Mouse (Mus musculus) forelimb bud, embryonic 11.5 days (tissue): ENCODE data around the gene Il13ra1.

Experiments used
- DNase-seq: peaks from one replicate; pipeline ENCODE4 v3.0.0-alpha.2; 2012; ENCODE audit warnings: low read depth, low spot score

The Il13ra1 gene

DNA sequence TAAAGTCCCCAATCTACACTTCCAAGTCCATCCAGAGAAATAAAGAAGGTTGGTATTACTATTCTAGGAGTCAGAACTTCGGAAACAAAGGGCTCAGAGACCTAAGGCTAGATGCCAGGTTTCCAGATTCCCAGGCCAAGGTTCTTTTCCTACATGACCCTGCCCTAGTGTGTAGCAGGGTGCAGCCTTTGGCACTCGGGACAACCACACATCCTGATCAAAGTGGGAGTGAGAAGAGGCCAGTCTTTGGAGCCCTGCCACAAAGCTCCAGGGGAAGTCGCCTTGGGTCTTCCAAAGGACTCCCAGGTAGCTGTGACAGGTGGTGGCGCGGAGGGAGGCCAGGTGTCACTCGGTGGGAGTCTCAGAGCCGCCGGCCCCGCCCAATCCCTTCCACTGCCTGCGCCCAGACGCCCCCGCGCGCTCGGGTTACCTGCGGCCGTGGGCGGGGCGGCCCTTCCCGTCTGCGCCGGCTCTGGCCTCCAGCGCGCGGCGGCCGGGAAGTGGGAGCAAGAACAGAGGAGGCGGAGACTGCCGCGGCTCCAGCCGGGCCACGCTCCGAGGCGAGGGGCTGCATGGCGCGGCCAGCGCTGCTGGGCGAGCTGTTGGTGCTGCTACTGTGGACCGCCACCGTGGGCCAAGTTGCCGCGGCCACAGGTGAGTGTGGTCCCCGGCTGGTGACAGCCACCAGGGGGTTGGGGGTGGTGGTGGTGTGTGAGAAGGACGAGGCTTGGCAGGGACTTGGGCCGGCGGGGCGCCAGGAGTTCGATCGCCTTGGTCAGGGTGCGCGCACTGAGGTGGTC is at the start of gene Il13ra1:
TSS of gene Il13ra1 (plus strand) at position 489 of the 800 bp plus-strand sequence.
- DNase-seq, result peak; percentile 5

DNA sequence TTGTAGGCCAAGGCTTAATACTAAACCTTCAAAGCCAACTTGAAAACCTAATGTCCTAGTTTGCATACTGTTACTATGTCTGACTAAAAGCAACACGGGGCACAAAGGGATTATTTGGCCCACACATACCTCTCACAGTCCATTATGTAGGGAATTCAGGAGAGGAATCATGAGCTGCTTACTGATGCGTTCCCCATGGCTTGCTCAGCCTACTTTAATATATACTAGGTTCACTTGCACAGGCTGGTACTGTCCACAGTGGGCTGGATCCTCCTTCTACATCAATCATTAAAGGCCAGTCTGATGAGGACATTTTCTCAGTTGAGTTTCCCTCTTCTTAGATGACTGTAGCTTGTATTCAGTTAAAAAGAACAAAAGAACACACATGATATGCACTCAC is 37.9 kb upstream of the Il13ra1 start:
- no peak for DNase-seq

DNA sequence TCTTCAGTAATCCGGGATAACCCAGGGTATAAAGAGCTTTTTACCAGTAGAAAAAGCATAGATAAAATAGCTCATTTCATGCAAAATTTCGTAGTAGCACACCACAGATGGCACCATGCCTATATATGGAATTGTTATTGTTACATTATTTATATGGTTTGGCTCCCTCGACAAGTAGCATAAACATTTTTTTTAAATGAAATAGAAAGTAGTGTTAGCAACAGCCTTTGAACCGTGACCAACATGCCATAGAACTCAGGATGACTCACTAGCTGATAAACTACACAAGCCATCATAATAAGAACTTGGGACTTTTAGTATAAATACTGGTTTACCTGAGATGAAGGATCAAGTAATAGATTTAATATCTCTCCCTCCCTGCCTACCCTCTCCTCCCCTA is 34.7 kb upstream of the Il13ra1 start:
- DNase-seq, result no peak

DNA sequence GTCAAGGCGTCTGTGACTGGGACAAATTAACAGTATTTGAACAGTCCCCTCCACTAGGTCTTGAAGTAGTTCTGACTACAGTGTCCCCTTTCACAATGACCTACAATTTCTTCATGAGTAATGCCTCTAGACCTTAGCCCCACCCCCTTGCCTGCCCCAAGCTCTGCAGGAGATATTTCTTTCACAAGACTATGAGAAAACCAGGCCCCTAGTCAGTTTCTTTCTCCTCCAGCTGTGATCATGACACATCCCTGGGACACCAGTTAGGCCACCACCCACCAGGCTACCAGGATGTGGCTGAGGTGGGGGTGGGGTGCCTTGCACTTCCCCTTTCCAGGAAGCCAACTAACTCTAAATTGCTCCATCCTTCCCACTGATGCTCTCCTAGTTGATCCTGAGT is 29.0 kb upstream of the Il13ra1 start:
- DNase-seq, result no peak

DNA sequence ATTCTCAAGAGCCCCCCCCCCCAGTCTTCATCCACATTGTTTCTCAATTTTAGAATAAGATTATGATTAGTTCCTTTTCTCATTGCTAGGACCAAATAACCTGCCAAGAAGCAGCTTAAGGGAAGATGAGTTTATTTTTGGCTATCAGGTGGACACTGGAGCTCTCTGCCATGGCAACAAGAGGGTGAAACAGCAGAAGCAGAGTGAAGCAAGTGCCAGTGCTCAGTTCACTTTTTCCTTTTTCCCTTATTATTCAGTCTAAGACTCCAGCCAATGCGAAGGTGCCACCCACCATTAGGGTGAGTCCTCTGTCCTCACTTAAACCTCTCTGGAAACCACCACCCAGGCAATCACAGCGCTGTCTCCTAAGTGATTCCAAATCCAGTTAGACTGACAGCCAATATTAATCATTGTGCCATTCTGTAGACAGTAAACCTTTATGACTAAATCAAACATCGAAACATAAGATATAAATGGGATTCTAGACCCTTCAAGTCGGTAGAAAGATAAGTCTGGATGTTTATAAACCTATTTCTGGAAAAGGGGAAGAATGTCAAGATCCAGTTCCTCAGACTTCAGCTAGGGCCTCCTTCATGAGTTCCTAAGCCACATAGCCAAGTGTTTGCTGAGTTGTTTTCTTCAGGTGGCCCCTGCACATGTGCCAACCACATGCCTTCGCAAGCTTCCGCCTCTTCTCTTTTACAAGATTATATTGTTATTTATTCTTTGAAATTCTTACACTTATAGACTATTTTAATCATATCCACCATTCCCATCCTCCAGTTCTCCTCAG is 23.2 kb upstream of the Il13ra1 start:
- DNase-seq, result no peak

DNA sequence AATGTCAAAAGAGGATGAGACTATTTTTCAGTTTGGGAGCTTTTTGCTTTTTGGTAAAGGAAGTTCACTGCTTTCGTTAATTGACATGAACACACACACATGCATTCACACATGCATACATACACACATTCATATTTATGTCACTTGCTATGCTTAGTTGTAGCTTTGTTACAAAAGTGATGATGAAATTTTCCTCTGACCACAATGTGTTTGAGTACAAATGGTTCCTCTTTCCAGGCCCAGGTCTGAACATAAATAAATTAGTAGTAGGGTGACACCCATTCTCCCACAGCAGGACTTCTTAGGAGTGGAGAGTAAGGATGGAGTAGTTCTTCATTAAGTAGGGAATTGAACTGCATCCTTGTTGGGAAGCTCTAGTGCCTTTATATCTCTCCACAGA is 11.0 kb upstream of the Il13ra1 start:
- DNase-seq, result no peak

DNA sequence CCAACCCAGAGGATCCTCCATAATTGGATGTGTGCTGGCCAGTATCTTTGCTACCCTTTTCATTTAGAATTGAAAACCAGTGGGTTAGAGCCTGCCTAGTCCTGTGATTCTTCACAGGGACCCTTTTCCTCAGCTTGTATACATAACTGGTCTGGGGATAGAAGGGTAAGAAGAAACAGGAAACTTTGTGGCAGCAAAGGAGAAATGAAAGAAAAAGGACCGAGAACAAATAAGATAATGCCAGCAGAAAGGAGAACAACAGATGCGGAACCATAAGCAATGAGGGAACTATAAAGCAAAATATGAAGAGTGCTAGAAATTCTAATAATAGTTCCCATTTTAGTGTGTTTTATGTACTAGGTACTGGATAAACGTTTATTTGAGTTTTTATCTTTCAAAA is 10.6 kb upstream of the Il13ra1 start:
- no peak for DNase-seq

DNA sequence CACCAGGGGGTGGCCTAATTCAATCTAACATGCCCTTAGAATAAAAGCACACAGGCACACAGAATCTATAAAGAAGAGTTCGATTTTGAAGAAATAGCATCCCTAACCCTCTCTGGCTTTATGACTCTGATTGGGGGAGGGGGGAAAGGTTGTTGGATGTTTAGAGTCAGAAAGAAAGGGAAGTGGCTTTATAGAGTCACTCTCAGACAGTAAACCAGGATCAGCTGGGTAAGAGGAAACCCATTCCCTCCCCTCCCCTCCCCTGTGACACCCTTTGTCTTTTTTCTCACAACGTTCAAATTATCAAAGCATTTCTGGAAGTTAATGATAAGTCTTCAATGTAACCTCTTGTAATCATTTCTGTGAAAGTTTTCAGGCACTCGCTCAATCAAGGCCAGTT is 3.3 kb upstream of the Il13ra1 start:
- DNase-seq, result no peak

DNA sequence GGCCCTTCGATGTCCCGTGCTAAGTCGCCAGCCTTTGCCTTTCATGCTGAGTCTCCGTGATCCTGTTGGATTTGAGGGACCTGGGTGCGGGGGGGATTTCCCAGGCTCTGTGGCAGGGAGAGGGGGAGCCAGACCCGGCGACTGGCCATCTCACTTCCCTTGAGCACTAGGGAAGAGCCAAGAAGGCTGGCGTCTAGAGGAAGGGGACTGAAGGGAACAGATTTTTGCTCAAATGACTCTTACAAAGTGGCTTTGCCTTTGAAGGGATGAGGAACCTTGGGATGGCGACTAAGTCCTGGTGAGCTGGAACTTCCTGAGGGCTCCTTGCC is 476 bp downstream of the Il13ra1 start:
- peak; percentile 3 for DNase-seq

DNA sequence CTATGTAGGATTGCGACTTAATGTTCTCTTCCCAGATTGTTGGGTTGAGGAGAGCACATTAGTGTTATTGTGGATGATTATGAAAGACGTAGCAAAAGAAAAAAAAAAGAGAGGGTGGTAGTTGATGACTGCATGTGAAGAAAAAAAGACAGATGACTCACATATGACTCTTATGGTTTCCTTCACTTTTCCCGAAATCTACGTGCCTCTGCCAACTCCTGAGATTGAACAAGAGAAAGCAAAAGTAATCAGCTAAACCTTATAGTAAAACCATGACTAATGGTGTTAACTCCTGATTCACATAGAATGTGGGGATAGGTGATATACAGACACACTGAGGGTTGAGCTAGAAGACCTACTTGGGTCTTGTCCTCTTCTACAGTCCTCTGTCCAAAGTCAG is 3.3 kb downstream of the Il13ra1 start:
- no peak for DNase-seq

DNA sequence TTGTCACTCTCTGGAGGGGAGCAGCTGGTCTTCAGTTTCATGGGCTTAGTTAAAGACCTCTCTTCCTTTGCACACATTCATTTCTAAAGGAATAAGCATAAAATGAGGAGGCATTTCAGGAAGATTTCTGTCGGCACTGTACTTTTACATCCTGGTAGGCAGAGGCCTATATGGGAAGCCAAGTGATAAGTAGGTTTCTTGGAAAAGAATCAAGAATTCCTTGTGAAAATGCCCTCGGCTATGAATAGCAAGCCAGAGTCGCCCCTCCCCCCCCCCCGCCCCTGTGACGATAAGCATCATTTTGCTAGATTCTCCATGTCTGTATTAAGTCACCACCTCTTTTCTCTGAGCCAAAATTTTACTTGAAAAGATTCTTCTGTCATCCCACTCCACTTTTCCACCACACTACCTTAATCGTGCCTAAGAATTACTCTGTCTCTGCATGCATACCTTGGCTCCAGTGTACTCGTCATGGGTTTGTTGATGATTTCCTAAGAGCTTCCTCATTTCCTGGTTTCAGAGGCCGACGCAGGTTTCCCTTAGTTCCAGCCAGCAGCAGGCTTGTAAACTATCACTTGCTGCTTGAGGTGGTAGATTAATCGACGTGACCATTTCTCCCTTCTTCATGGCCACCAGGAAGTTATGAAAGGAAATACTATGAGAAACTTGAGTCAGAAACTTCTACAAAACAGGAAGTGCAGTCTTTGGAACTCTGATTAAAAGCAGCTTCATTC is 17.3 kb downstream of the Il13ra1 start:
- no peak for DNase-seq

DNA sequence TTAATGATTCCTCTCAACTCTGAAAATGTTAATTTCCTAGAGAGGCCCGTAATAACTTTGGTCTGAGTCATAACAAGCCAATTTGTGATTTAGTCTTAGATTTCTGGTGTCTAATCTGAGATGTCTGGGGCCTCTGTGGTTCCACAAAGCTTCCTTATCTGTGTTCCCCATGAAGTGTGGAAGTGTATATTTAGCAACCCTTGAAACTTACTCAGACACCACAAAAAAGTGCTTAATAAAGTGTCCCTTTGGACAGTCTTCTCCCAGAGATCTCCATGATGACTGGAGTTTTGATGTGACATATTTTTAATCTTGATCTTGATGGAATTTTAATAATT is 17.8 kb downstream of the Il13ra1 start:
- DNase-seq, result no peak

DNA sequence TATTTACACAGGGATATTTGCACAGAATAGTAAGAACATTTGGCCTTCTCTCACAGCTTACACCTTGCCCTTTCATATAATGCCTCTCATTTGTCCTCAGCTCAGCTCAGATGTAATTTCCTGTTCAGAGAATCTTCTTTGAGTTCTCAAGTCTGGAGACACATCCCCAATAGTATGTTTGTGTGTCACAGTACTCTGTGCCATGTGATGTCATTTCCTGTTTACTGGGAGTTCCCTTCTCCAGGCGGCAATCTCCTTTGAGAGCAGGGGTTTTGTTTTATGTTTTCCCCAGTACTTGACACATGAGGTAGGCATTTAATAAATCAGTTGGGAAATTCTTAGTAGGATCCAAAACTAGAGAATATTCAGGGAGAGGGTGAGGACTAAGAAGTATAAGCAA is 24.4 kb downstream of the Il13ra1 start:
- DNase-seq, result no peak

DNA sequence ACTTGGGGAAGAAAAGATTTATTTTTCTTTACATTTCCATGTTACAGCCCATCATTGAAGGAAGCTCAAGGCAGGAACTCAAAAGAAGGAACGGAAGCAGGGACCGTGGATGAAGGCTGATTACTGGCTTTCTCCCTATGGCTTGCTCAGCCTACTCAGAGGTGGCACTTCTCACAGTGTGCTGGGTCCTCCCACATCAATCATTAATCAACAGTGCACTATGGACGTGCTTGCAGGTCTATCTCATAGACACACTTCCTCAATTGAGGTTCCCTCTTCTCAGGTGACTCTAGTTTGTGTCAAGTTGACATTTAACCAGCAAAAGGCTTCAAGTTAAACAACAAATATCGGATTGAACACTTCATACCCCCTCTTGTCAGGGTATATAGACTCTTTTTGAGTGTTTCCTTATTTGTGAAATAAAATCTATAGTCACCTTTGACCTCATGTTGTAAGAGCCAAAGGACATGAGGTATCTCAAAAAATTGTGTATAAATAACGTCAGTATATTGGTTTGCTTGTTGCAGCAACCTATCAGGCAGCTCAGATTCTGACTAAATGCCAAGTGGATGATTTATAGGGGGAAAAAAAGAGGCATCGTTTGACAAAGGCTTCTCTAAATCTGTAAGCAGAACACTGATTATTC is 30.2 kb downstream of the Il13ra1 start:
- DNase-seq, result no peak

DNA sequence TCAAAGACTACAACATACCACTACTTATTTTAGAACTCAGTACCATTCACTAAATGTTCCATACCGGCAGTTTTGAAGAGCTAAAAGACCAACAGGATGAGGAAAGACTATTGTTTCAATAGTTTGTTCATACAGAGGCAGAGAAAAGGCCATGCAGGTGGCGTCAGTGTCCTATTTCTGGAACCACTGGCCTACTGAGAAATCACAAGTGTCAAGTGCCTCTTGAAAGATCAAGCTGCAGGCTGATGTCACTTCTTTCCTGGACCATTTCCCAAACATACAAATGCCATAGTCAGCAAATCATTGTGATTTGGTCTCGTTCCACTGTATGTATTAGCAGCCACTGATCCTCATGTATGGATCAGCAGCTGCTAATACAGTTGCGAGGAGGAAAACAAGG is 34.8 kb downstream of the Il13ra1 start:
- DNase-seq, result no peak

DNA sequence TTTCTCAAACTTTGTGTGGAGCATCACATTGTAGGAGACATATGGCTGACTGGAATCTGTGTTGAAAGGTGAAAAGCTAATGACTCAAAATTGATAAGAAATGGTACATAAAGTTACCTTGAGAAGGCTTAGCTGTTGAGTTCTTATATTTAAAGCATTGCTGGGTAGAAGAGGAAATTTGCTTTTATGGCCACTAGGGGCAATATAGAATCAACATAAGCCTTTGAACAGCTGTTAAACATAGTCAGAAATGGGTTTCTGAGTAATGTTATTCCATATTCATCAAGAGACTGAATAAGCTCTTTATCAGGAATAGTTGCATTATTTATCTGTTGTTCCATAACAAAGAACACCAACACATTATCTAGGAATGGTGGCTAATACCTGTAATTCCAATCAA is 38.2 kb downstream of the Il13ra1 start:
- DNase-seq, result no peak

DNA sequence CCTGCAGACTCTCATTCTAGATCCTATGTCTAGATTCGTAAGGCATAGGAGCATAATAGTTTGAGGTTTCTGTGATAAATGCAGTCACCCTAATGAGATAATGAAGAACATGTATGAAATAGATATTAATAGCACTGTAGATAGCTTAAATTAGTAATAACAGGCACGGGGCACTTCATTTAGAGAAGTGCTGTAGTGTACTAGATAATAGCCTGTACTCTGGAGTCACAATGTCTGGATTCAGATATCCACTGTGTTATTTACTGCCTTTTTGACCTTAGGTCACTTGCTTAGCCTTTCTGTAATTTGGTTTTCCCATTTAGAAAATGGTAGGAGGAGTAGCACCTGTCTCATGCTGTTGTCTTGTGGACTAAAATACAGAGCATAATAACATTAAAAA is 44.8 kb downstream of the Il13ra1 start:
- no peak for DNase-seq

DNA sequence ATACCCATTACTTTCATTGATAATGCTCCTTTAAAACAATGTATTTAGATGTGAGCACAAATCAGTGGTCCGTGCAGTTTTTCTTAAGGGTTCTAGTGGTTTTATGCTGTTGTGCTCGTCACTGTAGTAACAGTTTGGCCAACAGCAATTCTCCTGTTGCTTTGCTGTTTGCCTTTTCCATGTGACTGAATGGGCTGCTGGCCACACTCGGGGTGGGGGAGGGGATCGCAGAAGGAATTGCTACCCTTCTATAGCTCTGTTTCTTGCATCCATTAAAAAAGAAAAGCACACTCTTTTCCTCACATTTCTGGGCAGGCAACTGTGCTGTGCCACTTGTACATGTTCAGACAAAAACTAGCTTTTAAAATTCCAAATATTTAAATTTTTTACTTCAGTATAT is 49.7 kb downstream of the Il13ra1 start:
- no peak for DNase-seq

DNA sequence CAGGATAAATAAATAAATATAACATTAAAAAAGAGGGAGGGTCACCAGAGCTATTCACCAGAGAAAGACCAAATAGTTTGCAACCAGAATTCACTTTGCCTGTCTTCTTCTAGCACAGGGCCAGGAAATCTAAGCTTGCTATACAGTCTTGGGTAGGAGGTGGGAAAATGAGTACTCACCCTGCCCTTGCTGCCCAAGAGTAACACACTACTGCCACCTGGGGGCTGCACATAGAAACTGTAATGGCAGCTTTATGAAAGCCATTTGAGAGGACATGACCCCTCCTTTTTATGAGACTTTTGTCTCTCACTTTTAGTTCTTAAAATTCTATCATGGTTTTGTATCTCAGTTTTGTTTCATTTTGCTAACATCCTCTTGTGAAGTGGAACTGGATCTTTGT is 71.7 kb downstream of the Il13ra1 start:
- peak; percentile 27 for DNase-seq

DNA sequence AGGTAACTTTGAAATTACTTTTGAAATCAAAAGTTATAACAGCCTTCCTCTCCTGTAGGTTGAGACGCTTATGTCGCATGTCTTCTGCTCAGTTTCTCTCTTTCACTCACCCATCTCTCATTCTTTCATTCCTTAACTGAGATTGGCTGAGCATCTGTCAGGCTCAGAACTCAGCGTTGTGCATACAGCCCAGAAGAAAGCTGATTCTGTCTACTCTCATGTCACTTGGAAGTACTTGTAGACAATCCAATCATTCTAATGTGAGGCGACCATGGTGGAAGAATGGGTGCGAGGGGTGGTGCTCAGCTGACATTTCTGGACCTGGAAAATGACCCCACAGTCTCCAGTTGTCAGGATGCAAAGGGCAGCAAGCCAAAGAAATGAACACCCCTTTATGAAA is 74.1 kb downstream of the Il13ra1 start:
- no peak for DNase-seq

DNA sequence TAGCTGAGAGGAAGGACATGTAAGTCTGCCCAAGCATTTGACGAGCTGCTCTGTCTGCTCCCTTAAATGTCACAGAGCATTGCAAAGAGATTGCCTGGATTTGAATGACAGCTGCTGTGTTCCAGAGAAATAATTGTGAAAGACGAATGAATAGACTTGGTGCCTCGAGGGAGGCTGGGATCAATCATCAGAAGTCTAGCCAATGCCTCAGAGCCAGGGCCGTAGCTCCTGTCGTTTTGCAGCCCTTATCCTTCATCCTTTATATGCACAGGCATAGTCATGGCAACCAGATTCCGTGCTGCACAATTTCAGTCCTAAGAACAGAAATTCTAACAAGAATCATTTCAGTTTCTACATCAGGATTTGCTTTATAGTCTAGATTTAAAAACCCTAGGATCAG is 74.5 kb downstream of the Il13ra1 start:
- no peak for DNase-seq

DNA sequence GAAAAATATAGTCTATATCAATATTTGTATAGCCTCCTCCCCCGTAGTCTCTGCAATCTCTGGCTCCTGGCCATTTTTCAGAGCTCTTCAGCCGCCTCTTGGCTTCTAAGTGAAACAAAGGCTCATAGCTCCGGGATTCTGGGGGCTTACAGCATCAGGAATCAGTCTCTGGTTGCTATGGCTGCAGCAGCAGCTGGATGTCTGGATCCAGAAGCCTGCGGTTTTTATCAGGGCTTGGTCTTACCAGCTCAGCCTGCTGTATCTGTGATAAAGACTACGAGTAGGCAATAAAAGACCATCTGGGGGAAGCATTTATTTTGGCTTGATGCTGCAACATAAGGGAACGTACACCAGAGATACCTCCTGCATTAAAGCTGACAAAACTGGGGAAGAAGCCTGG is 82.0 kb downstream of the Il13ra1 start:
- peak; percentile 37 for DNase-seq
